Mouse (Mus musculus): Measurements from ENCODE around the gene Lgi2. TPM values are rescaled to one million over a fixed set of nuclear protein-coding genes. Genes with fewer than 3 reads are reported as not detected.

Gene Lgi2
- not detected in 2 replicates for total RNA-seq (2014; fragmentation: Nextera tagmentation)
- under 0.01 TPM in 1 of 2 replicates, not detected in the other for total RNA-seq (2017)
- polyA plus RNA-seq (2012): not detected in 2 replicates

GRCm38 (mm10) chr5:52565813-52566531 lies at the start of gene Lgi2:
Lgi2 (minus strand) TSS chr5:52566462.
- TF ChIP-seq GATA2 (IDR thresholded peaks at IDR 0.05; ENCODE audit: borderline replicate concordance, low read depth, low read length): no peak
- no peak for TF ChIP-seq CTCF (IDR thresholded peaks at IDR 0.05; ENCODE audit: low read depth, low read length)
- TF ChIP-seq GATA1 (IDR thresholded peaks at IDR 0.05; ENCODE audit: borderline replicate concordance, low read length): no peak
- TF ChIP-seq POLR2AphosphoS5 (IDR thresholded peaks at IDR 0.05; ENCODE audit: insufficient replicate concordance, low read depth, low read length): no peak
- TF ChIP-seq TAL1 (conservative IDR thresholded peaks at IDR 0.05; ENCODE audit: low read depth, low read length): no peak
- peak within 1 kb of the TSS; percentile 3; the same call in 1 of the 2 replicates for H3K4me3 ChIP-seq (ENCODE audit: low read depth, low read length)
- no peaks in the 10 kb centered on the region for H3K36me3 ChIP-seq (replicated peaks)
- DNase-seq (ENCODE audit: low spot score) (no peak), ATAC-seq (ENCODE audit: extremely low read depth, insufficient number of reproducible peaks, low FRiP score, poor library complexity, severe bottlenecking) (no peak)
- no peaks in the 10 kb centered on the region for H3K27me3 ChIP-seq (ENCODE audit: insufficient read depth, low read length)
- no peaks in the 10 kb centered on the region for H3K4me1 ChIP-seq (ENCODE audit: insufficient read depth, low read depth, low read length)
- peaks cover 9% of the 10 kb centered on the region for H3K9me3 ChIP-seq (replicated peaks)

GRCm38 (mm10) chr5:52615421-52615820 lies 49.2 kb upstream of the Lgi2 start:
- TF ChIP-seq POLR2AphosphoS5 (IDR thresholded peaks at IDR 0.05; ENCODE audit: insufficient replicate concordance, low read depth, low read length): no peak
- TF ChIP-seq CTCF (IDR thresholded peaks at IDR 0.05; ENCODE audit: low read depth, low read length): no peak
- no peak for TF ChIP-seq GATA1 (IDR thresholded peaks at IDR 0.05; ENCODE audit: borderline replicate concordance, low read length)
- TF ChIP-seq GATA2 (IDR thresholded peaks at IDR 0.05; ENCODE audit: borderline replicate concordance, low read depth, low read length): no peak
- TF ChIP-seq TAL1 (conservative IDR thresholded peaks at IDR 0.05; ENCODE audit: low read depth, low read length): no peak
- H3K4me3 ChIP-seq (ENCODE audit: low read depth, low read length): no peak overlapping the region
- no peak for DNase-seq (ENCODE audit: low spot score)
- no peaks in the 10 kb centered on the region for H3K9me3 ChIP-seq (replicated peaks)
- H3K4me1 ChIP-seq (ENCODE audit: insufficient read depth, low read depth, low read length): peaks cover 6% of the 10 kb centered on the region; the same call in 1 of the 2 replicates
- H3K27me3 ChIP-seq (ENCODE audit: insufficient read depth, low read length): peaks cover 14% of the 10 kb centered on the region
- H3K36me3 ChIP-seq (replicated peaks): no peaks in the 10 kb centered on the region
- ATAC-seq (ENCODE audit: extremely low read depth, insufficient number of reproducible peaks, low FRiP score, poor library complexity, severe bottlenecking): no peak

DNA sequence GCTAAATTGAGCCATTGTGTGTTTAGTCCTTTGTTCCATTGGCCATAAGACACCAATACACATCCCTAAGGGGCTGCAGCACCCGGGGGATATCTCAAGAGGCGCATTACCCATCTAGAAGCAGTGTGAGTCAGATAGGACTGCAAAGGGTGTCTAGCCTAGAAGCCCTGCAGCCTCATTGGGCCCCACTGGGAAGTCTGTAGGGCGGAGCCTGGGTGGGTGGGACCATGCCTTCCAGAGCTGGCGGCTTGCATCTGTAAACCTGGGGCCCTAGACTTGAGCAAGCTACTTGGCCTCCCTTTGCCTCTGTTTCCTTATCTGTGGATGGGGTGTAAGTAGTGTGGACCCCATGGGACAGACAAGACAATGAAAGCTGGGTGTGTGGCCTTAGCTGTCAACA lies 48.4 kb upstream of the Lgi2 start:
- DNase-seq (ENCODE audit: low spot score) (no peak), ATAC-seq (ENCODE audit: extremely low read depth, insufficient number of reproducible peaks, low FRiP score, poor library complexity, severe bottlenecking) (peak; percentile 63)
- Histone ChIP-seq H3K27me3 (ENCODE audit: insufficient read depth, low read length) (peaks cover 14% of the 10 kb centered on the region), H3K36me3 (replicated peaks) (no peaks in the 10 kb centered on the region), H3K9me3 (replicated peaks) (no peaks in the 10 kb centered on the region), H3K4me1 (ENCODE audit: insufficient read depth, low read depth, low read length) (peaks cover 6% of the 10 kb centered on the region; the same call in 1 of the 2 replicates), H3K4me3 (ENCODE audit: low read depth, low read length) (no peak overlapping the region)
- TF ChIP-seq TAL1 (conservative IDR thresholded peaks at IDR 0.05; ENCODE audit: low read depth, low read length) (no peak), GATA2 (IDR thresholded peaks at IDR 0.05; ENCODE audit: borderline replicate concordance, low read depth, low read length) (no peak), POLR2AphosphoS5 (IDR thresholded peaks at IDR 0.05; ENCODE audit: insufficient replicate concordance, low read depth, low read length) (no peak), GATA1 (IDR thresholded peaks at IDR 0.05; ENCODE audit: borderline replicate concordance, low read length) (no peak), CTCF (IDR thresholded peaks at IDR 0.05; ENCODE audit: low read depth, low read length) (no peak)

GRCm38 (mm10) chr5:52612776-52613175 lies 46.5 kb upstream of the Lgi2 start:
- Histone ChIP-seq H3K36me3 (replicated peaks) (no peaks in the 10 kb centered on the region), H3K4me1 (ENCODE audit: insufficient read depth, low read depth, low read length) (peaks cover 6% of the 10 kb centered on the region; the same call in 1 of the 2 replicates), H3K9me3 (replicated peaks) (no peaks in the 10 kb centered on the region), H3K27me3 (ENCODE audit: insufficient read depth, low read length) (peaks cover 11% of the 10 kb centered on the region; the same call in 1 of the 2 replicates), H3K4me3 (ENCODE audit: low read depth, low read length) (no peak overlapping the region)
- TF ChIP-seq TAL1 (conservative IDR thresholded peaks at IDR 0.05; ENCODE audit: low read depth, low read length) (no peak), CTCF (IDR thresholded peaks at IDR 0.05; ENCODE audit: low read depth, low read length) (no peak), GATA1 (IDR thresholded peaks at IDR 0.05; ENCODE audit: borderline replicate concordance, low read length) (no peak), GATA2 (IDR thresholded peaks at IDR 0.05; ENCODE audit: borderline replicate concordance, low read depth, low read length) (no peak), POLR2AphosphoS5 (IDR thresholded peaks at IDR 0.05; ENCODE audit: insufficient replicate concordance, low read depth, low read length) (no peak)
- DNase-seq (ENCODE audit: low spot score): no peak
- no peak for ATAC-seq (ENCODE audit: extremely low read depth, insufficient number of reproducible peaks, low FRiP score, poor library complexity, severe bottlenecking)

DNA sequence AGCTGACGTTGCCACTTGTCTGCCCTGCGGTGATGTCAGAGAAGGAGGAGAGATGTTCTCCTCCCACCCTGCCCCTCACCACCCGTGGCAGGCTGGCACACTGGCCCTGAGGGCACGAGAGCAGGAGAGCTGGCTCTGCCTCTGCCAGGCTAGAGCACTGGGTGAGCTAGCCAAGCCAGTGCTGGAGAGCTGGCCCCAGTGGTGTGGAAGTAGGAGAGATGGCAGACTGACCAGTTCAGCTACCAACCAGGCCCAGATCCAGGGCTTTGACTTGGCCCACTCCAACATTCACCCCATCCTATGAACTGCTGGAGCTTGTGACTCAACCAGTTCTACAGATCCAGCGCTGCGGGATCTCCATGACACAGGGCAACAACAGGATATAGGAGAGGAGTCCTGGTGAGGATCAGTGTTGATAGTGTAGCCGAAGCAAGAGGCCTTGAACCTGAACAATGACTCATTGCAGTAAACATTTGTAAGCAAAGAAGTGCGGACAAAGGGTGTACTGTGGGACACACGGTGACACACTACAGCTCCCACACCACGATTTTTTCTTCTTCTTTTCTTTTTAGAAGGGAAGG lies 45.1 kb upstream of the Lgi2 start:
- Histone ChIP-seq H3K4me3 (ENCODE audit: low read depth, low read length) (no peak overlapping the region), H3K4me1 (ENCODE audit: insufficient read depth, low read depth, low read length) (peaks cover 6% of the 10 kb centered on the region; the same call in 1 of the 2 replicates), H3K27me3 (ENCODE audit: insufficient read depth, low read length) (peaks cover 11% of the 10 kb centered on the region; the same call in 1 of the 2 replicates), H3K36me3 (replicated peaks) (no peaks in the 10 kb centered on the region), H3K9me3 (replicated peaks) (no peaks in the 10 kb centered on the region; the same call in 1 of the 2 replicates)
- TF ChIP-seq GATA2 (IDR thresholded peaks at IDR 0.05; ENCODE audit: borderline replicate concordance, low read depth, low read length): no peak
- no peak for TF ChIP-seq GATA1 (IDR thresholded peaks at IDR 0.05; ENCODE audit: borderline replicate concordance, low read length)
- TF ChIP-seq TAL1 (conservative IDR thresholded peaks at IDR 0.05; ENCODE audit: low read depth, low read length): no peak
- TF ChIP-seq POLR2AphosphoS5 (IDR thresholded peaks at IDR 0.05; ENCODE audit: insufficient replicate concordance, low read depth, low read length): no peak
- TF ChIP-seq CTCF (IDR thresholded peaks at IDR 0.05; ENCODE audit: low read depth, low read length): no peak
- no peak for ATAC-seq (ENCODE audit: extremely low read depth, insufficient number of reproducible peaks, low FRiP score, poor library complexity, severe bottlenecking)
- no peak for DNase-seq (ENCODE audit: low spot score)

DNA sequence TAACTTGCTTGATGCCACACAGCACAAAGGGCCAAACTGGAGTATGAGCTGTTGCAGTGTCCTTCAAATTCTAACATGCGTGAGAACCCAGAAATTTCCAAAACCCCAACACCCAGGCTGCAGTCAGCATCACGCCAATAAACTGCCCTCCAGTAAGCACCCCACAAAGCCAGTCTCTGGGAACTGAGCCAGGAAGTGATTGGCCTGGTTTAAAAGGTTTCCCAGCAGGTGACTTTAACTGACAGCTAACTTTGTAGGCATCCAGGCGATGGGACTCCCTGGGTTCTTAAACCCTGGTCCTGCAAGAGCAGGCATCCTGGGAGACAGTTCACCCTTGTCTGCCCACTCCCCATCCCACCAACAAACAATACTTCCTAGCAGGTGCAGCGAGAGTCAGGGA lies 44.0 kb upstream of the Lgi2 start:
- Histone ChIP-seq H3K4me3 (ENCODE audit: low read depth, low read length) (no peak overlapping the region), H3K36me3 (replicated peaks) (no peaks in the 10 kb centered on the region), H3K27me3 (ENCODE audit: insufficient read depth, low read length) (0 out of 2 replicates have a peak, but pooled peaks cover 11% of the 10 kb centered on the region), H3K9me3 (replicated peaks) (no peaks in the 10 kb centered on the region; the same call in 1 of the 2 replicates), H3K4me1 (ENCODE audit: insufficient read depth, low read depth, low read length) (peaks cover 6% of the 10 kb centered on the region; the same call in 1 of the 2 replicates)
- ATAC-seq (ENCODE audit: extremely low read depth, insufficient number of reproducible peaks, low FRiP score, poor library complexity, severe bottlenecking): no peak
- DNase-seq (ENCODE audit: low spot score): no peak
- TF ChIP-seq POLR2AphosphoS5 (IDR thresholded peaks at IDR 0.05; ENCODE audit: insufficient replicate concordance, low read depth, low read length): no peak
- TF ChIP-seq TAL1 (conservative IDR thresholded peaks at IDR 0.05; ENCODE audit: low read depth, low read length): no peak
- TF ChIP-seq GATA1 (IDR thresholded peaks at IDR 0.05; ENCODE audit: borderline replicate concordance, low read length): no peak
- no peak for TF ChIP-seq GATA2 (IDR thresholded peaks at IDR 0.05; ENCODE audit: borderline replicate concordance, low read depth, low read length)
- no peak for TF ChIP-seq CTCF (IDR thresholded peaks at IDR 0.05; ENCODE audit: low read depth, low read length)

Data from G1E (cell line).